Mouse (Mus musculus): ENCODE results near the gene Tnfrsf14. TPM values are rescaled to one million over a fixed set of nuclear protein-coding genes. Genes with fewer than 3 reads are reported as not detected.
A peak's percentile ranks its signal among the peaks of the same experiment; 100 is the strongest.

Tnfrsf14 gene
- total and polyA plus RNA-seq, 3 experiments, result 6.1 to 18.8 (median 7.0) TPM

- Histone ChIP-seq H3K4me1 (ENCODE audit: control insufficient read depth, insufficient read depth, low read length) (no peaks in the 10 kb centered on the region), H3K79me2 (replicated peaks; ENCODE audit: control insufficient read depth, insufficient read depth, low read length) (no peaks in the 10 kb centered on the region), H3K27ac (no peak overlapping the region), H3K9ac (ENCODE audit: low read depth, low read length) (no peak overlapping the region), H3K4me3 (no peak overlapping the region), H3K27me3 (ENCODE audit: control insufficient read depth, insufficient read depth, low read length) (0 out of 2 replicates have a peak, but pooled peaks cover 2% of the 10 kb centered on the region), H3K36me3 (ENCODE audit: control insufficient read depth, insufficient read depth, low read length) (no peaks in the 10 kb centered on the region)
- intact Hi-C loops (cut with DNase I), result no loop called here
- peak; percentile 66 to 81 for DNase-seq
- TF ChIP-seq CTCF (IDR thresholded peaks at IDR 0.05) (no peak), POLR2A (IDR thresholded peaks at IDR 0.05; ENCODE audit: insufficient read depth, low read depth, low read length) (no peak), EP300 (IDR thresholded peaks at IDR 0.05; ENCODE audit: insufficient read depth, low read depth, low read length) (no peak)
- 4% methylated on average over 16 of the region's 16 CpGs for WGBS
Observed at GRCm38 (mm10) chr4:154904185-154905071, 23.9 kb downstream of the Tnfrsf14 start.

GRCm38 (mm10) chr4:154902371-154902770, 26.0 kb downstream of the Tnfrsf14 start:
- H3K27ac ChIP-seq, result no peak overlapping the region
- intact Hi-C loops (cut with DNase I), result no loop called here
- TF ChIP-seq CTCF (IDR thresholded peaks at IDR 0.05), result no peak
- no peak for TF ChIP-seq EP300 (IDR thresholded peaks at IDR 0.05; ENCODE audit: insufficient read depth, low read depth, low read length)
- TF ChIP-seq POLR2A (IDR thresholded peaks at IDR 0.05; ENCODE audit: insufficient read depth, low read depth, low read length), result no peak
- H3K27me3 ChIP-seq (ENCODE audit: control insufficient read depth, insufficient read depth, low read length), result 0 out of 2 replicates have a peak, but pooled peaks cover 2% of the 10 kb centered on the region
- WGBS, result 71% methylated on average over 2 of the region's 2 CpGs
- peaks cover 2% of the 10 kb centered on the region for H3K4me1 ChIP-seq (ENCODE audit: control insufficient read depth, insufficient read depth, low read length)
- H3K4me3 ChIP-seq, result no peak overlapping the region
- H3K9ac ChIP-seq (ENCODE audit: low read depth, low read length), result no peak overlapping the region
- no peak for DNase-seq
- no peaks in the 10 kb centered on the region for H3K79me2 ChIP-seq (replicated peaks; ENCODE audit: control insufficient read depth, insufficient read depth, low read length)
- no peaks in the 10 kb centered on the region for H3K36me3 ChIP-seq (ENCODE audit: control insufficient read depth, insufficient read depth, low read length)

- Histone ChIP-seq H3K36me3 (ENCODE audit: control insufficient read depth, insufficient read depth, low read length) (no peaks in the 10 kb centered on the region), H3K27ac (peak within 1 kb of the TSS; percentile 68), H3K4me3 (peak within 1 kb of the TSS; percentile 55), H3K79me2 (replicated peaks; ENCODE audit: control insufficient read depth, insufficient read depth, low read length) (no peaks in the 10 kb centered on the region), H3K4me1 (ENCODE audit: control insufficient read depth, insufficient read depth, low read length) (peaks cover 2% of the 10 kb centered on the region), H3K27me3 (ENCODE audit: control insufficient read depth, insufficient read depth, low read length) (no peaks in the 10 kb centered on the region), H3K9ac (ENCODE audit: low read depth, low read length) (peak within 1 kb of the TSS; percentile 87)
- DNase-seq, result peak; percentile 83 to 87
- WGBS, result 4% methylated on average over 43 of the region's 43 CpGs
- intact Hi-C loops (cut with DNase I), result no loop called here
- TF ChIP-seq POLR2A (IDR thresholded peaks at IDR 0.05; ENCODE audit: insufficient read depth, low read depth, low read length) (peak; percentile 96), CTCF (IDR thresholded peaks at IDR 0.05) (no peak), EP300 (IDR thresholded peaks at IDR 0.05; ENCODE audit: insufficient read depth, low read depth, low read length) (no peak; the same call in 1 of the 2 replicates)
Observed at GRCm38 (mm10) chr4:154898506-154899446, 29.6 kb downstream of the Tnfrsf14 start, which contains the start of gene Fam213b. Gene Fam213b, minus strand, starts transcription at chr4:154899135.

- TF ChIP-seq POLR2A (IDR thresholded peaks at IDR 0.05; ENCODE audit: insufficient read depth, low read depth, low read length) (peak; percentile 26; the same call in 1 of the 2 replicates), CTCF (IDR thresholded peaks at IDR 0.05) (no peak), EP300 (IDR thresholded peaks at IDR 0.05; ENCODE audit: insufficient read depth, low read depth, low read length) (no peak)
Observed at GRCm38 (mm10) chr4:154897676-154898465, 30.5 kb downstream of the Tnfrsf14 start.

GRCm38 (mm10) chr4:154895549-154895948, 32.8 kb downstream of the Tnfrsf14 start:
- H3K27me3 ChIP-seq (ENCODE audit: control insufficient read depth, insufficient read depth, low read length), result no peaks in the 10 kb centered on the region
- 86% methylated on average over 5 of the region's 5 CpGs for WGBS

More at GRCm38 (mm10) chr4:154897676-154898465, 30.5 kb downstream of the Tnfrsf14 start:
- Histone ChIP-seq H3K9ac (ENCODE audit: low read depth, low read length) (peak overlapping the region; percentile 87), H3K36me3 (ENCODE audit: control insufficient read depth, insufficient read depth, low read length) (no peaks in the 10 kb centered on the region), H3K4me1 (ENCODE audit: control insufficient read depth, insufficient read depth, low read length) (peaks cover 2% of the 10 kb centered on the region), H3K4me3 (peak overlapping the region; percentile 55), H3K27ac (peak overlapping the region; percentile 68), H3K79me2 (replicated peaks; ENCODE audit: control insufficient read depth, insufficient read depth, low read length) (no peaks in the 10 kb centered on the region), H3K27me3 (ENCODE audit: control insufficient read depth, insufficient read depth, low read length) (no peaks in the 10 kb centered on the region)
- intact Hi-C loops (cut with DNase I), result no loop called here
- DNase-seq, result peak; percentile 41 to 43
- WGBS, result 50% methylated on average over 6 of the region's 6 CpGs

More at GRCm38 (mm10) chr4:154895549-154895948, 32.8 kb downstream of the Tnfrsf14 start:
- Histone ChIP-seq H3K4me3 (no peak overlapping the region), H3K9ac (ENCODE audit: low read depth, low read length) (no peak overlapping the region), H3K36me3 (ENCODE audit: control insufficient read depth, insufficient read depth, low read length) (no peaks in the 10 kb centered on the region), H3K4me1 (ENCODE audit: control insufficient read depth, insufficient read depth, low read length) (peaks cover 2% of the 10 kb centered on the region), H3K79me2 (replicated peaks; ENCODE audit: control insufficient read depth, insufficient read depth, low read length) (no peaks in the 10 kb centered on the region), H3K27ac (no peak overlapping the region)
- no peak for TF ChIP-seq POLR2A (IDR thresholded peaks at IDR 0.05; ENCODE audit: insufficient read depth, low read depth, low read length)
- TF ChIP-seq CTCF (IDR thresholded peaks at IDR 0.05), result no peak
- no peak for TF ChIP-seq EP300 (IDR thresholded peaks at IDR 0.05; ENCODE audit: insufficient read depth, low read depth, low read length)
- no peak for DNase-seq
- intact Hi-C loops (cut with DNase I), result no loop called here
